Mouse (Mus musculus): Measurements from ENCODE around the gene Pa2g4. TPM values are rescaled to one million over a fixed set of nuclear protein-coding genes. Genes with fewer than 3 reads are reported as not detected.

The Pa2g4 gene
- polyA plus RNA-seq, 1 experiment from 2014 or later = 117 TPM

GRCm38 (mm10) chr10:128543100-128543499 is 22.7 kb downstream of the Pa2g4 start:
- no peaks in the 10 kb centered on the region for H3K27me3 ChIP-seq
- in situ Hi-C loops (cut with MboI; ENCODE audit: low pct_unique_long_range_greater_than_20kb) = no loop called here
- DNase-seq (ENCODE audit: low read depth, low spot score) (no peak), ATAC-seq (no peak)
- CTCF ChIA-PET = interaction anchor here (0.9 kb wide), 1 partner anchor 70 kb away, joined by 3 read pairs; no protein-coding TSS in a partner anchor
- POLR2A ChIA-PET = no interaction called here
- TF ChIP-seq CTCF (IDR thresholded peaks at IDR 0.05) = no peak

- ChIA-PET CTCF (no interaction called here), POLR2A (no interaction called here)
- H3K27me3 ChIP-seq = no peaks in the 10 kb centered on the region
- in situ Hi-C loops (cut with MboI; ENCODE audit: low pct_unique_long_range_greater_than_20kb) = loop anchor here (5.0 kb wide), 1 partner anchor 76 kb away; no protein-coding TSS in a partner anchor
- no peak for ATAC-seq
- no peak for DNase-seq (ENCODE audit: low read depth, low spot score)
- TF ChIP-seq CTCF (IDR thresholded peaks at IDR 0.05) = no peak
These were observed 27.4 kb downstream of the Pa2g4 start for GRCm38 (mm10) chr10:128538340-128538870.

- in situ Hi-C loops (cut with MboI; ENCODE audit: low pct_unique_long_range_greater_than_20kb) = loop anchor here (5.0 kb wide), 1 partner anchor 74 kb away; no protein-coding TSS in a partner anchor
- H3K27me3 ChIP-seq = no peaks in the 10 kb centered on the region
- TF ChIP-seq CTCF (IDR thresholded peaks at IDR 0.05) = peak; percentile 93
- POLR2A ChIA-PET = interaction anchor here (0.6 to 1.7 kb wide), 2 partner anchors 11 to 81 kb away, joined by 3 to 5 read pairs; partner anchors contain the start of gene Esyt1
- ATAC-seq (peak; percentile 89), DNase-seq (ENCODE audit: low read depth, low spot score) (no peak)
- CTCF ChIA-PET = interaction anchor here (1.0 to 3.0 kb wide), 6 partner anchors 10 to 201 kb away, joined by 3 to 25 read pairs (median 6); partner anchors contain the start of genes Esyt1 and Zc3h10
These were observed 29.4 kb downstream of the Pa2g4 start for GRCm38 (mm10) chr10:128536266-128536940.

- no peak for TF ChIP-seq CTCF (IDR thresholded peaks at IDR 0.05)
- ChIA-PET CTCF (interaction anchor here (0.9 to 3.0 kb wide), 8 partner anchors 11 to 201 kb away, joined by 3 to 25 read pairs (median 4); partner anchors contain the start of genes Ankrd52, Esyt1 and Zc3h10), POLR2A (interaction anchor here (0.6 to 1.7 kb wide), 5 partner anchors 10 to 106 kb away, joined by 3 to 5 read pairs (median 4); partner anchors contain the start of gene Esyt1)
- no peaks in the 10 kb centered on the region for H3K27me3 ChIP-seq
- in situ Hi-C loops (cut with MboI; ENCODE audit: low pct_unique_long_range_greater_than_20kb) = loop anchor here (5.0 kb wide), 1 partner anchor 73 kb away; no protein-coding TSS in a partner anchor
- ATAC-seq (peak; percentile 11), DNase-seq (ENCODE audit: low read depth, low spot score) (no peak)
These were observed 30.0 kb downstream of the Pa2g4 start for GRCm38 (mm10) chr10:128535624-128536265.

GRCm38 (mm10) chr10:128535206-128535605 is 30.6 kb downstream of the Pa2g4 start:
- CTCF ChIA-PET = interaction anchor here (0.9 to 3.0 kb wide), 8 partner anchors 10 to 182 kb away, joined by 3 to 25 read pairs (median 4); partner anchors contain the start of genes Ankrd52, Esyt1, Myl6 and Zc3h10
- ATAC-seq (no peak), DNase-seq (ENCODE audit: low read depth, low spot score) (no peak)
- in situ Hi-C loops (cut with MboI; ENCODE audit: low pct_unique_long_range_greater_than_20kb) = loop anchor here (5.0 kb wide), 1 partner anchor 73 kb away; no protein-coding TSS in a partner anchor
- no peak for TF ChIP-seq CTCF (IDR thresholded peaks at IDR 0.05)
- POLR2A ChIA-PET = interaction anchor here (0.7 to 1.7 kb wide), 4 partner anchors 10 to 105 kb away, joined by 3 to 5 read pairs (median 4); partner anchors contain the start of gene Esyt1
- H3K27me3 ChIP-seq = no peaks in the 10 kb centered on the region

GRCm38 (mm10) chr10:128526366-128527356 is 39.1 kb downstream of the Pa2g4 start:
- in situ Hi-C loops (cut with MboI; ENCODE audit: low pct_unique_long_range_greater_than_20kb) = no loop called here
- DNase-seq (ENCODE audit: low read depth, low spot score) = no peak
- TF ChIP-seq CTCF (IDR thresholded peaks at IDR 0.05) = no peak

GRCm38 (mm10) chr10:128525671-128526308 is 40.0 kb downstream of the Pa2g4 start, which contains the start of gene Esyt1:
Gene Esyt1, minus strand, starts transcription at chr10:128525871.
- ATAC-seq (peak; percentile 93), DNase-seq (ENCODE audit: low read depth, low spot score) (peak; percentile 98)
- in situ Hi-C loops (cut with MboI; ENCODE audit: low pct_unique_long_range_greater_than_20kb) = no loop called here
- ChIA-PET POLR2A (interaction anchor here (0.7 to 3.1 kb wide), 6 partner anchors 10 to 37 kb away, joined by 3 to 12 read pairs (median 4); partner anchors contain the start of gene Myl6), CTCF (interaction anchor here (0.6 to 4.9 kb wide), 8 partner anchors 10 to 336 kb away, joined by 3 to 25 read pairs (median 5); no protein-coding TSS in a partner anchor)
- no peak for TF ChIP-seq CTCF (IDR thresholded peaks at IDR 0.05)
- no peaks in the 10 kb centered on the region for H3K27me3 ChIP-seq

More at GRCm38 (mm10) chr10:128526366-128527356, 39.1 kb downstream of the Pa2g4 start:
- CTCF ChIA-PET = interaction anchor here (1.0 to 4.9 kb wide), 8 partner anchors 8 to 150 kb away, joined by 3 to 25 read pairs (median 6); no protein-coding TSS in a partner anchor
- no peaks in the 10 kb centered on the region for H3K27me3 ChIP-seq
- POLR2A ChIA-PET = interaction anchor here (1.0 to 2.8 kb wide), 4 partner anchors 9 to 36 kb away, joined by 3 to 11 read pairs (median 4); partner anchors contain the start of gene Myl6
- ATAC-seq = no peak

- H3K27me3 ChIP-seq = no peaks in the 10 kb centered on the region
- no peak for DNase-seq (ENCODE audit: low read depth, low spot score)
- TF ChIP-seq CTCF (IDR thresholded peaks at IDR 0.05) = no peak
- in situ Hi-C loops (cut with MboI; ENCODE audit: low pct_unique_long_range_greater_than_20kb) = no loop called here
- ChIA-PET POLR2A (interaction anchor here (0.6 to 3.1 kb wide), 11 partner anchors 10 to 65 kb away, joined by 3 to 12 read pairs (median 5); partner anchors contain the start of genes Myl6 and Zc3h10), CTCF (interaction anchor here (1.0 to 4.9 kb wide), 8 partner anchors 11 to 149 kb away, joined by 3 to 25 read pairs (median 5); no protein-coding TSS in a partner anchor)
- ATAC-seq = peak; percentile 54
These were observed 40.8 kb downstream of the Pa2g4 start for GRCm38 (mm10) chr10:128524732-128525662.
